Mouse (Mus musculus) embryonic facial prominence, embryonic 15.5 days (tissue): Measurements from ENCODE around the gene Usp29. TPM values are rescaled to one million over a fixed set of nuclear protein-coding genes. Genes with fewer than 3 reads are reported as not detected.
"Not testable (repeated sequence)": the region's sequence is repeated elsewhere in the genome, so short reads cannot be mapped to it uniquely, and the experiment has no call there.

ENCODE experiments used
- ATAC-seq: fragments of 200-750 bp; cut with Nextera tagmentation; 2 replicates; pipeline ENCODE4 v1.8.0; 2017; ENCODE audit warnings: low read depth, moderate TSS enrichment; ENCODE audit not compliant: insufficient number of reproducible peaks, low FRiP score, low TSS enrichment
- H3K27ac ChIP-seq: fragments of 300-500 bp; sonication (generic); replicated peaks from 2 replicates; pipeline ENCODE4 v1.5.1; 2015; ENCODE audit warnings: mild to moderate bottlenecking, inconsistent platforms
- H3K27me3 ChIP-seq: fragments of 300-500 bp; sonication (generic); 2 replicates; pipeline ENCODE4 v1.6.1; 2015; ENCODE audit warnings: inconsistent platforms
- H3K36me3 ChIP-seq: fragments of 300-500 bp; sonication (generic); 2 replicates; pipeline ENCODE4 v1.6.1; 2015; ENCODE audit warnings: mild to moderate bottlenecking, inconsistent platforms
- H3K4me1 ChIP-seq: fragments of 300-500 bp; sonication (generic); 2 replicates; pipeline ENCODE4 v1.6.1; 2015; ENCODE audit warnings: inconsistent platforms
- H3K4me2 ChIP-seq: fragments of 300-500 bp; sonication (generic); replicated peaks from 2 replicates; pipeline ENCODE4 v1.6.1; 2015; ENCODE audit warnings: mild to moderate bottlenecking, inconsistent platforms
- H3K4me3 ChIP-seq: fragments of 300-500 bp; sonication (generic); replicated peaks from 2 replicates; pipeline ENCODE4 v1.5.1; 2015; ENCODE audit warnings: mild to moderate bottlenecking, inconsistent platforms
- H3K9ac ChIP-seq: fragments of 300-500 bp; sonication (generic); 2 replicates; pipeline ENCODE4 v1.6.1; 2015; ENCODE audit warnings: inconsistent platforms
- H3K9me3 ChIP-seq: fragments of 300-500 bp; sonication (generic); replicated peaks from 2 replicates; pipeline ENCODE4 v1.6.1; 2016; ENCODE audit warnings: inconsistent platforms
- WGBS: fragments of 180-500 bp; shearing (Covaris S2); methylation state at CpG from one replicate; pipeline ENCODE4 v1.1.7; 2015; 5-methylcytosine and 5-hydroxymethylcytosine counted together
- polyA plus RNA-seq: library from polyadenylated mRNA; unstranded; fragments of >200 nt; fragmentation: Nextera tagmentation; extraction: Ambion mirVana; gene quantifications from 2 replicates; pipeline ENCODE4 v1.2.1, GENCODE M21; 2015

The Usp29 gene
- polyA plus RNA-seq, 1 experiment from 2014 or later = 9.3 TPM

DNA sequence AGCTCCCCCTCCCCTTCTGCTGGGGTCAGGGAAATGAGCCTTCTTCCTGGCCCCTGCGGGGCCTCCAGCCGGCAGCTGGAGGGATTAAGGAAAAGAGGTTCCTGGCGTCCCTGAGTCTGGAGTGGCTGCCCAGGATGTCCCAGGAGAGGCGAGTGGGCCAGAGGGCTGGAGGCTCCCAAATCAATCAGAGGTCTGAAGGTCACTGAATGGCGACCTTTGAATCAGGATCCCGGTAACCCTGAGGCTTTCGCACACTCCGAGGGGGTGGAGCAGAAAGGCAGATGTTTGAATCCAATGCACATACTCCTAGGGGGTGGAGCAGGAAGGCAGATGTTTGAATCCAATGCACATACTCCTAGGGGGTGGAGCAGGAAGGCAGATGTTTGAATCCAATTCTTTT is 39.9 kb downstream of the Usp29 start:
- Histone ChIP-seq H3K27me3 (no peaks in the 10 kb centered on the region), H3K4me2 (peak overlapping the region; percentile 34; the same call in 1 of the 2 replicates), H3K4me1 (peaks cover 12% of the 10 kb centered on the region), H3K9me3 (no peaks in the 10 kb centered on the region), H3K27ac (peak overlapping the region; percentile 75), H3K36me3 (no peaks in the 10 kb centered on the region), H3K9ac (no peak overlapping the region), H3K4me3 (no peak overlapping the region)
- ATAC-seq = peak; percentile 47
- 3% methylated on average over 8 of the region's 8 CpGs for WGBS

DNA sequence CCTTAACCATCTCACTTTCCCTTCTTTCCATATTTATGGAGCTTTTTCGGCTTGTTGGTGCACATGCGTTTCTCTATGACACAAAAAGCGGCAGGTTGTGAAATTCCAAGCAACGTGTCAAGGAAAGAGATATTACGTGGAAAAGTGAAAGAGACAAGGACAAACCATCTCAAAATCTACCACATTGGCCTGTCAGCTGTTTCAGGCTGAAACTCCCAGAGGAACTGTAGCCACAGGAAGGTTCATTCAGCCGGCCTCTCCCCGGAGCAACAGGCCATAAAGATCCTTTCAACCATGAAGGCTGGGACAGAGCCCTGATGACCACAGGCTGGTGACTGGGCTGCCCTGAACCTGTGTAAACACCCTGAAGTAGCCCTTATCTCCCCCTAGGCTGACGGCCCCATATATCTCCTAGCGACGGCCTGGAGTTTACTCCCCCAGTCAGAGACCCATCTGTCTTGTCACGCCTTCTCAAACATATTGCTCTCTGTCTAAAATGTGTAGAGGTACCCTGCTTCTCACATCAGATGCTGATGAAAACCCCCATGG is 43.6 kb downstream of the Usp29 start:
- H3K4me1 ChIP-seq = peaks cover 36% of the 10 kb centered on the region
- H3K27ac ChIP-seq, H3K36me3 ChIP-seq, H3K4me3 ChIP-seq, H3K9ac ChIP-seq, ATAC-seq, H3K4me2 ChIP-seq, H3K27me3 ChIP-seq, H3K9me3 ChIP-seq: not testable (repeated sequence)
- WGBS = 78% methylated on average over 11 of the region's 11 CpGs

DNA sequence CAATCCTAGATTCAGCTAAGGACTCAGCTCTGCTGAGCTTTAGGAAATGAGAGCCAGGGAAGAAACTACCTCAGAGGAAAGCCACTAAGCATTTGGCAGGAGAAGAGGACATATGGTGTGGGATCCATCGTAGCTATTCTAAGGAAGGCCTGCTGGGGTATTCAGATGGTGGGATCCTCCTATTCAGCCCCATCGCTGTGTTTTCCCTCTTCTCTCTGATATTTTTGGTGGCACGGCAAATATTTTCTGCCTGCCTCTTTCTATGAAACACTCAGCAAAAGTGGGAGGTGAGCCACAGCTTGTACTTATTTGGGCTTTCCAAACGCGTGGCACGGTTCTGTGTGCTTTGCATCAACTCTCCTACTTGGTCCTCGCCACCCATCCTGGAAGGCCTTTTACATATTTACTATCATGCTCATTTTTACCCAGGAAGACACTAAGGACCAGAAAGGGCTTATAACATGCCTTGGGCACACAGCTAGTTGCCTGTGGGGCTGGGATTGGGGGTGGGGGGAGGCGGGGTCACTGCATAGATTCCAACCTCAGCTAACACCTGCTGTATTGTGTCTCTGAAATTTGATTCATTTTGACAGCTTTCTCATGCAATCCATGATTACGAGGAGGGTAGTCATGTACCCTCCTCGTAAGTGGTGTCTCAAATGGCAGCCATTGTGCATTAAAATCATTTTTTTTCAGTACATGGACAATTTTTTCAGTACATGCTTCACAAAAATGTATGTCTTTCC is 46.1 kb downstream of the Usp29 start:
- Histone ChIP-seq H3K36me3 (no peaks in the 10 kb centered on the region), H3K27me3 (no peaks in the 10 kb centered on the region), H3K9me3 (no peaks in the 10 kb centered on the region), H3K4me3 (no peak overlapping the region), H3K4me2 (no peak overlapping the region), H3K4me1 (peaks cover 36% of the 10 kb centered on the region), H3K27ac (peak overlapping the region; percentile 85), H3K9ac (no peak overlapping the region)
- 55% methylated on average over 10 of the region's 10 CpGs for WGBS
- no peak for ATAC-seq

DNA sequence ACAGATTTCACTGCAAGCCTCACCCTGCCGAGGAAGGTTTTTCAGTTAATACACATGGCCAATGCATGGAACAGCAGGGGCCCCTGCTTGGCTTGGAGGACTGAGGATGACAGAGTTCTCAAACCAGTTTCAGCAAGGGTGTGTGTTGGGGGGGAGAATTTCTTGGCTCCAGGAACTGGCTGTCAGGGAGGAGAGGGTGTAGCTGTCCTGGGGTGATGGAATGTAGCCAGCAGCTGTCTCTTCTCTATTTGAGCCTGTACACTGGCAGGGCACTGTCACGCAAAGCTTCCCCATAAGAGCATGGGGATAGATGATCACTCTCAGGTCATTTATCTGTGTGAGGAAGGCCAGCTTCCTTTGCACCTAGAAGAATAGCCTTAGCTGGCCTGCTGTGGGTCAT is 46.7 kb downstream of the Usp29 start:
- H3K9me3 ChIP-seq = no peaks in the 10 kb centered on the region
- H3K27me3 ChIP-seq = no peaks in the 10 kb centered on the region
- H3K27ac ChIP-seq = peak overlapping the region; percentile 85
- peak; percentile 56 for ATAC-seq
- WGBS = 38% methylated on average over 2 of the region's 2 CpGs
- peaks cover 42% of the 10 kb centered on the region for H3K4me1 ChIP-seq
- no peak overlapping the region for H3K4me2 ChIP-seq
- H3K9ac ChIP-seq = no peak overlapping the region
- no peaks in the 10 kb centered on the region for H3K36me3 ChIP-seq
- no peak overlapping the region for H3K4me3 ChIP-seq

DNA sequence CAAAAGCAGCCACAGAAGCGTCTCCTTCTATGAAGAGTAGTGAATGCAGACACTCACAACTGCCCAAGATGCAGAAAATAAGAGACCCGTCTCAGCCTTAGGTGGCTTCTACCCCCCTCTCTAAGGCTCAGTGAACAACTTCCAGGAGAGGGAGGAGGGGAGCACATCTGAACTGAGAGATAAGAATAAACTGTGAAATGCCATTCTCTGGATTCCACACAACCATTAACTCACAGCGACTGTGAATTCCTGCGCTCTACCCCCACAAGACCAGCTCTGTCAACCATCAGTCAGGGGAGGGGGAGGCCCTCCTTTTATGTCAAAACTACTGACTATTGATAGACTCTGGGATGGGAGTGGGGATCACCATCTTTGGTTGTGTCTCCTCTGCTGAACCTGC is 47.3 kb downstream of the Usp29 start:
- Histone ChIP-seq H3K4me3 (no peak overlapping the region), H3K4me1 (peaks cover 46% of the 10 kb centered on the region), H3K27ac (peak overlapping the region; percentile 85), H3K4me2 (no peak overlapping the region), H3K9ac (no peak overlapping the region), H3K36me3 (no peaks in the 10 kb centered on the region), H3K27me3 (no peaks in the 10 kb centered on the region), H3K9me3 (no peaks in the 10 kb centered on the region)
- WGBS = 22% methylated on average over 4 of the region's 4 CpGs
- peak; percentile 12 for ATAC-seq

DNA sequence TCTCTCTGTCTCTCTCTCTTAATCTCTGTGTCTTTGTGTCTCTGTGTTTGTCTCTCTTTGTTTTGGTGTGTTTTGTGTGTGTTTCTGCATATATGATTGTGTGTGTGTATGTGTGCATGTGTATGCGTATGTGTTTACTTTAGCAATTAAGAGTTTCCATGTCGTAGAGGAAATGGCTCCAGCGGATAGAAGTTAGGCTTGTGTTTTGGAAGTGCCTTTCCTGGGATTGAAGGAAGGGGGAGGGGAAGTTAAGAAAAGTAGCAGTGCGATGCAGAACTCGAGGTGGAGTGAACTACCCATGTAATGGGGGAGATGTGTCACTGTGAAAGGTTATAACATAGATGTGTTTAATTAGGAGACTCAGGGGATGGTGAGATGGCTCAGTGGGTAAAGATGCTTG is 48.8 kb downstream of the Usp29 start:
- Histone ChIP-seq H3K9ac (no peak overlapping the region), H3K27me3 (no peaks in the 10 kb centered on the region), H3K4me3 (no peak overlapping the region), H3K4me2 (no peak overlapping the region), H3K27ac (no peak overlapping the region), H3K4me1 (peaks cover 49% of the 10 kb centered on the region), H3K36me3 (no peaks in the 10 kb centered on the region), H3K9me3 (no peaks in the 10 kb centered on the region)
- no peak for ATAC-seq
- 71% methylated on average over 5 of the region's 5 CpGs for WGBS

DNA sequence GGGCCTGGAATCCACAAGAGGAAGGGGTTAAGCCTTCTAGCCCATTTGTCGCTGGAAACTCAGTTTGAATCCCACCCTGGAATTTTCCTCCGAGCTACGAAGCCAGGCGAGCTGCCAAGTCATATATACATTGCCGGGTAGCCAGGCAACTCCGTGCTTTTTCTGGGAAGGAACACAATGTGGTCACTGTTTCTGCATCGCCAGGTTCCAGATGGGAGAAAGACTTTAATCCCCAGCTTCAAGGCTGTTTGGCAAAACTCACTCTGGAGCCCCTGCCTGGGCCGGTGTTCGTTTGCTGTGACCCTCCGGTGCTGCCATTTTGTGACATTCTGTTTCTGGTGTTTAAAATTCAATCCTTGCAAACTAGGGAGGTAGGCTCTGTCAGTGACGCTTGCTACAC is 51.2 kb downstream of the Usp29 start:
- Histone ChIP-seq H3K27me3 (no peaks in the 10 kb centered on the region), H3K9ac (no peak overlapping the region), H3K4me2 (peak overlapping the region; percentile 15; the same call in 1 of the 2 replicates), H3K27ac (peak overlapping the region; percentile 92), H3K4me3 (no peak overlapping the region), H3K9me3 (no peaks in the 10 kb centered on the region), H3K36me3 (no peaks in the 10 kb centered on the region), H3K4me1 (peaks cover 45% of the 10 kb centered on the region)
- ATAC-seq = peak; percentile 76
- 9% methylated on average over 11 of the region's 11 CpGs for WGBS

DNA sequence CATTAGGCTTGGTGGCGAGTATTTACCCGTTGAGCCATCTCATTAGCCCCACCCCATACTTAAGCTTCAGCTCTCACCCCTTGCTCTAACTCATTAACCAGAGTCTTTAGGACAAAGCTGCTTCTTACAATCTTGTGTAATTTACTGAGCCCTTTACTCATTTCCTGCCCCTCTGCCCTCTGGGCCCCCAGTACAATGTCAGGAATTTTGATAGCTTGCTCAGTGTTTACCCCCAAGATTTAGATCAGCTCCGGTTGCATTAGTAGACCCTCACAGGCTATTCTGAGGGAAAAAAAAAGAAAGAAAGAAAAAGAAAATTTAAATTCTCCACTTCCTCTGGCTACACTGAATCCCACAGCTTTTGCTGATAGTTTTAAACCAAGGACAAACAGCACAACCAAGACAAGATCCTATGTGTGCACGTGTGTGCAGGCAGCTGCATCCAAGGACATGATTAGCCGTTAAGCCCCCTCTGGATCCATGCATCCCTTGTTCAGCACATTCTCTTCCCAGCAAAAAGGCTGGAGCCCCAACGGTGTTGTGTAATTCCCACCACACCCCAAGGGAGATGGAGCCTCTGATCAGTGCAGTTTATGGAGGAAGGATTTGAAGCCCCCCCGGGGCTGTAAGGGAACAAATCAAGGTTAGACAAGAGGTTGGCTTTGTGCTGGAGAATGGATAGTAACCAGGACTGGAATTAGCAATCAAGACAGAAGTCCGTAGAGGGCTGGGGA is 54.1 kb downstream of the Usp29 start:
- no peaks in the 10 kb centered on the region for H3K27me3 ChIP-seq
- peaks cover 29% of the 10 kb centered on the region for H3K4me1 ChIP-seq
- 10% methylated on average over 8 of the region's 8 CpGs for WGBS
- no peak overlapping the region for H3K4me2 ChIP-seq
- peak overlapping the region; percentile 92 for H3K27ac ChIP-seq
- H3K9me3 ChIP-seq = no peaks in the 10 kb centered on the region
- H3K4me3 ChIP-seq = no peak overlapping the region
- no peak overlapping the region for H3K9ac ChIP-seq
- H3K36me3 ChIP-seq = no peaks in the 10 kb centered on the region
- peak; percentile 30; the same call in 1 of the 2 replicates for ATAC-seq

DNA sequence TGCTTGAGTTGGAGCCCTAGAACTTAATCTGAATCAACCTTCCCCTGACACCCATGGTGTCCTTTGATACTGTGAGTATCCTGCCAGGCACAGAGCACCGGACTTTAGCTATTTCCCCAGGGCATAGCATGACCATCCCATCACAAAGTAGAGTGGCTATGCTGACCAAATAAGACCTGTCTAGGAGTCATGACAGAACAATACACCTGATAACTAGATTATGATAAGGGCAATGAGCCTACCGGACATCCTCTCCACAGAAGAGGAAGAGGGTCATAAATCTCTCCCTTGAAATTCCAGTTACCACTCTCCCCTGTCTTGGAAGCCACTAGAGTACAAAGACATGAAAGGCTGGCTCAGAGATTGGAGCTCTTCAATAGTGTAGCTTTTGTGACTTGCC is 56.6 kb downstream of the Usp29 start:
- Histone ChIP-seq H3K9me3 (no peaks in the 10 kb centered on the region), H3K9ac (no peak overlapping the region), H3K4me2 (no peak overlapping the region), H3K27ac (no peak overlapping the region), H3K4me1 (peaks cover 17% of the 10 kb centered on the region), H3K27me3 (no peaks in the 10 kb centered on the region), H3K4me3 (no peak overlapping the region), H3K36me3 (no peaks in the 10 kb centered on the region)
- WGBS = 85% methylated on average over 2 of the region's 2 CpGs
- no peak for ATAC-seq

DNA sequence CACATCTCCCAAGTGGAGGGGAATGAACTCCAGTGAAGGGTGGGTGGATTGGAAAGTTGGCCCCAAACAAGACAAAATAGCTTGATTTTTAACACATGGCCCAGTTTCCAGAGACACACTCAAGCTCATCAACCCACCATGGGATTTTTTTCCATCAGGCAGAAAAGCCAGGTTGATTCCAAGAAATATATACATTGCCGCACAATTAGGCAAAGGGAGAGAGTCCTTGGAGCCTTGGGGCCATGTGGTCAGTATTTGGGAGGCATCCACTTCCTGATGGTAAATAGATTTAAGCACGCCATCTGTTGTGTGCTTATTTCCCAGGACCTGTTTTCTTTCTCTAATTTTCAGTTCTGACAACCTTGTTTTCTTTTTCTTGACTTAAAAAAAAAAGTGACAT is 57.7 kb downstream of the Usp29 start:
- H3K9me3 ChIP-seq = no peaks in the 10 kb centered on the region
- no peak overlapping the region for H3K4me3 ChIP-seq
- no peak overlapping the region for H3K4me2 ChIP-seq
- H3K4me1 ChIP-seq = peaks cover 12% of the 10 kb centered on the region
- 51% methylated on average over 2 of the region's 2 CpGs for WGBS
- no peaks in the 10 kb centered on the region for H3K27me3 ChIP-seq
- H3K9ac ChIP-seq = no peak overlapping the region
- H3K36me3 ChIP-seq = no peaks in the 10 kb centered on the region
- peak; percentile 40; the same call in 1 of the 2 replicates for ATAC-seq
- H3K27ac ChIP-seq = peak overlapping the region; percentile 18

DNA sequence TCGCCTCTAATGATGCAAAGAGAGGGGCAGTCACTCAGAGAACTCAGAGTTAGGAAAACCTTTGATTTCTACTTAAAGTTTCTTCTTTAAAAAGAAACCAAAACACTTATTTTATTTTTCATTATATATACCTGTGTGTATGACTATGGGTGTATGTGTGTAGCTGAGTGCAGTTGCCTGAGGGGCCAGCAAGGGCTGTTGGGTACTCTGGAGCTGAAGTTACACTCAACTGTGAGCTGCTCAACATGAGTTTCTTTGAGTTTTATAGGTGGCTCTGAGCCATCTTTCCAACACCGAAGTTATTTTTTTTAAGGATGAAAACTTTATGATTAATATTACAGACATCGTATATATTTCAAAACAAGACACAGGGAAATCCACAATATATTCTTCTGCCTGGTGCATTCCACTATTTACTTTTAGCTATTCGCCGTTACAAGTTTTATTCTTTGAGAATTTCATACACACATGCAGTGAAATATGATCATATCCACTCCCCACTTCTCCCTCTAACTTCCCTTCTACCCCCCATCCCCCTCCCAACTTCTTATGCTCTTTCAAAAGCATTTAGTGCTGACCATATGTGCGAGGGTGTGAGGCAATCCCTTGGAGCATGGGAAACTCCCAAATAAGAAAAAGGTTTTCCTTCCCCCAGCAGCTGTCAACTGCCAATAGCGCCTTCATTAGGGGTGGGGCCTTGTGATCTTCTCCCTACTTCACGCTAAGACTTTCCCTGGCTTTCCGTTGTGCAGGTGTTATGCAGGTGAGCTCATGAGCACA is 61.1 kb downstream of the Usp29 start:
- Histone ChIP-seq H3K36me3 (no peaks in the 10 kb centered on the region), H3K9me3 (no peaks in the 10 kb centered on the region), H3K27me3 (no peaks in the 10 kb centered on the region), H3K27ac (peak overlapping the region; percentile 65), H3K9ac (no peak overlapping the region), H3K4me2 (no peak overlapping the region), H3K4me3 (no peak overlapping the region), H3K4me1 (peaks cover 3% of the 10 kb centered on the region; the same call in 1 of the 2 replicates)
- ATAC-seq = peak; percentile 30; the same call in 1 of the 2 replicates
- WGBS = 53% methylated on average over 9 of the region's 9 CpGs
